Mouse (Mus musculus): ENCODE measurements around the gene Parp16. TPM values are rescaled to one million over a fixed set of nuclear protein-coding genes. Genes with fewer than 3 reads are reported as not detected.
"Not testable (repeated sequence)": the region's sequence is repeated elsewhere in the genome, so short reads cannot be mapped to it uniquely, and the experiment has no call there.

Parp16 gene
- polyA plus RNA-seq, 1 experiment: 3.9 TPM

- not testable (repeated sequence) for DNase-seq (ENCODE audit: extremely low spot score in 1 of 2, low spot score in 1 of 2)
These were observed 12.1 kb downstream of the Parp16 start for GRCm38 (mm10) chr9:65207041-65207815.

- no peak for DNase-seq (ENCODE audit: extremely low spot score in 1 of 2, low spot score in 1 of 2)
These were observed 13.4 kb downstream of the Parp16 start for GRCm38 (mm10) chr9:65208293-65209179.

GRCm38 (mm10) chr9:65211598-65211997, 16.4 kb downstream of the Parp16 start:
- no peak for DNase-seq (ENCODE audit: extremely low spot score in 1 of 2, low spot score in 1 of 2)

DNA sequence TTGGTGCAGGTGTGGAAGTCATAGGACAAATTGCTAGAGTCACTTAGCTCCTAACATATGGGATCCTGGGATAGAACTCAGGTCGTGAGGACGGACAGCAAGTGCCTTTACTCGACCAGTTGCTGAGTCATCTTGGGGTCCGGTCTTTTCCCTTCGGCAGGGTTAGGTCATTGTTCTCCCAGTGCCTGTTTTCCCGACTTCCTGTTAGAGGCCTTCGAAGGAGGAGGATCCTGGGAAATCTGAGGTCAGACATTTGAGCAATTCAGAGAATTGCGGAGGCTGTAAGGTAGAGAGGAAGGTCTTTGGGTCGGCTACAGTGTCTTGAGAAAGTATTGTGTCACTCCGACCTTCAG, 19.2 kb downstream of the Parp16 start:
- DNase-seq (ENCODE audit: extremely low spot score in 1 of 2, low spot score in 1 of 2): no peak

DNA sequence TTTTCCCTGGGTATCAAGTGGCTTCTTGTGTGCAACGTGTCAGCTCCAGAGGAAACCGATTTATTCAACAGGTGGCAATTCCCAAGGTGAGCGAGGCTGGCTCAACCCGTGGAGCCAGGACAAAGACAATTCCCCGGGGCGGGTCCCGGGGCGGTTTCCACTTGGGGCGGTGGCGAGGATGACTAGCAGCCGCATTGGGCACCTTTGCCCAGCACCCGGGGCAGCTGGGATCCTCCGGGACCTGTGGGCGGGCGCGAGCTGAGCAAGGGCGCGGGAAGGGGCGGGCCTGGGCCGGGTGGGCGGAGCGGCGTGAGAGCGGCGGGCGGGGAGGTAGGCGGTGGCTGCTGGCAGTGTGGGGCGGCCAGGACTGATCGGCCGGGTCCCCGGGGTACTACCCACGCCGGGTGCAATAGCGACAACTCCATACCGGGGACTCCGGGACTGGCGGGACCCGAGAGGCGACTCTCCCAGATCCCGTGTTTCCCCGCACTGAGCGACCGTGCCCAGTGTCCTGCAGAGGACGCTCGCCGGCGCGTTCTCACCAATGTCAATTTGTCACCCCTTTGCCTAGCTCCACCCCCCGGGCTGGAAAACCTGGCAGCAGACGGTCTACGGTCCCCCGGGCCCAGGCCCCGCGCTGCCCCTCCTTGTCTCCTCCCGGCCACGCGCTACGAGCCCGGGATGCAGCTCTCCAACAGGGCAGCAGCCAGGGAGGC, 19.8 kb downstream of the Parp16 start:
- peak; percentile 38 to 71 for DNase-seq (ENCODE audit: extremely low spot score in 1 of 2, low spot score in 1 of 2)

DNA sequence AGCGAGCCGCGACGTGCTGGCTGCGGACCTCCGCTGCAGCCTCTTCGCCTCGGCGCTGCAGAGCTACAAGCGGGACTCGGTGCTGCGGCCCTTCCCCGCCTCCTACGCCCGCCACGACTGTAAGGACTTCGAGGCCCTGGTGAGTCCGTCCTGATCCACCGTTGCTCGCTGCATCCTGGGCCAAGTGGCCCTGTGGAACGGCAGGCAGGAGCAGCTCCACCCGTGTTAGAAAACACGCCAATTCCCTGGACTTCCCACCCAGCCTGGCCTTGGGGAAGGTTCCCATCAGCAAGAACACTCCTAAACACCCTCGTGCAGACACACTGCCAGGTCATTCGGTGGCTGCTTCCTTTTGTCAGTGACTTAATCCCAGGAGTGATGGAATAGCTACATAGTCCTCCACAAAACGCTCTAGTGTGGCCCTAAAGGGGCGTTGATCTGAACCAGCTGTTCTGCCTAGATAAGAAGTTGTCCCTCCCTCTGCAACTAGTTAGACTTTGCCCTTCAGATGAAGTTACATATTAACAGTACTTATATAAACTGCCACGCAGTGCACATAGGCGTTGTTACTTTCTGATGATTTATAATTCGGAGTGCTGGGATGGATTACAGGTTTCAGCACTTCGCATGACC, 20.5 kb downstream of the Parp16 start:
- no peak for DNase-seq (ENCODE audit: extremely low spot score in 1 of 2, low spot score in 1 of 2)

- no peak for DNase-seq (ENCODE audit: extremely low spot score in 1 of 2, low spot score in 1 of 2)
These were observed 21.8 kb downstream of the Parp16 start for GRCm38 (mm10) chr9:65216972-65217371.

DNA sequence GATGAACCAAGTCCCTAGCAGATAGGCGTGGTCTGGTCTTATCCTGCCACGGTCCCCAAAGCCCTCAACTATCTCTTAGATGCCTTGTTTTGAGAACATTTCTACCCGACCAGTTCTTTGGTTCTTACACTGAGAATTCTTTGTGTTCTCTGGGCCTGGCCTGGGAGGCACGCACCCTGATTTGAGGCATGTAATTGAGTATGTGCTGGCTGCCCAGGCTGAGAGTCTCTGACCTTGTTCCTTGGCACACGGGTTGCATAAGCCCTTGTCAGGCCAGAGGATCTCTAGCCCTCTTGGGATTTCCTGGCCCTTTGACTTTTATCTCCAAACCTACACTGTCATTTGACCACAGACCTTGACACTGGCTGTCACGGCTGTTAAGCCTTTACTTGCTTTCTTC, 22.5 kb downstream of the Parp16 start:
- DNase-seq (ENCODE audit: extremely low spot score in 1 of 2, low spot score in 1 of 2): no peak

GRCm38 (mm10) chr9:65218916-65219315, 23.8 kb downstream of the Parp16 start:
- no peak for DNase-seq (ENCODE audit: extremely low spot score in 1 of 2, low spot score in 1 of 2)

DNA sequence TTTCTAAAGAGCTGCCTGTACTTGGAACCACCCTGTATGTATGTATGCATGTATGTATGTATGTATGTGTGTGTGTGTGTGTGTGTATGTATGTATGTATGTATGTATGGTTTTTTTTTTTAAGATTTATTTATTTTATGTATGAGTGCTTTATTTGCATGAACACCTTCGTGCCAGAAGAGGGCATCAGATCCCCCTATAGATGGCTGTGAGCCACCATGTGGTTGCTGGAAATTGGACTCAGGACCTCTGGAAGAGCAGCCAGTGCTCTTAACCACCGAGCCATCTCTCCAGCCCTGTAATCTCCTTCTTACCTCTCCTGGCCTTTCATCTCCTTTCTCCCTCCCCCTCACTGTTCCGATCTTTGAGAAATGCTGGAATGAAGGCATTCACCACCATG, 25.2 kb downstream of the Parp16 start:
- DNase-seq (ENCODE audit: extremely low spot score in 1 of 2, low spot score in 1 of 2): not testable (repeated sequence)

DNA sequence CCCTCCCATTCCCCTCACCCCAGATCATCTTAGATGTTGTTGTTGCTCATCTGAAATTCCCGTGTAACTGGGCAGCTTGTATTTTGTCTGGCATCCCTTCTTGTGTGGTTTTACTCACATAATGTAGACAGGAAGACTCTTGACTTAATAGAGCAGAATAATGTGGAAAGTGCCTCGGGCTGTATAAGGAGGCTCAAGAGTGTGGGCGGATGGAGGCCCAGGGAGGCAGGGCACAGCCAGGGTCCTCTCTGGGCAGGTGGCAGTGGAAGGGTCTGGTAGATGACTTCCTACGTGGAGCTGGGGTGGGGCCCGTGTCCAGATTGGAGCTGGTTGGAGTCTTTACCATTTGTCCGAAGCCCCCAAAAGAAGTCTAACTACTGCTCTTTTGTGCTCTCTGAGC, 28.8 kb downstream of the Parp16 start:
- no peak for DNase-seq (ENCODE audit: extremely low spot score in 1 of 2, low spot score in 1 of 2)

DNA sequence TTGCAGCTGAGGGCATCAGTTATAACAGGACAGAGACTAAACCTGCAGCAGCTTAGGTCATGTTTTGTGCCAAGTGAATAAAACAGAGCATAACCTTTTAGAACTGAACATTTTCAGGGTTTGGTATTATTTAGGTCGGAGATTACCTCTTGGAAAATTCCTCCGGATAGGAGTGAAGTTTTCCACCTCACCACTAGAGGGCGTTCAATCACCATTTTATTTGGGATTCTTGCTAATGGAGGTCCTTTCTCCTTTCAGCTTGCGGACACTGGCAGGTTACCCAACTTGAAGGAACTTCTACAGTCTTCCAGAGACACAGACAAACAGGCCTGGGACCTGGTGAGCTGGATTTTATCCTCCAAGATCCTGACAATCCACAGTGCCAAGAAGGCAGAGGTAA, 30.6 kb downstream of the Parp16 start:
- DNase-seq (ENCODE audit: extremely low spot score in 1 of 2, low spot score in 1 of 2): peak in 1 of 2 experiments; percentile 52

DNA sequence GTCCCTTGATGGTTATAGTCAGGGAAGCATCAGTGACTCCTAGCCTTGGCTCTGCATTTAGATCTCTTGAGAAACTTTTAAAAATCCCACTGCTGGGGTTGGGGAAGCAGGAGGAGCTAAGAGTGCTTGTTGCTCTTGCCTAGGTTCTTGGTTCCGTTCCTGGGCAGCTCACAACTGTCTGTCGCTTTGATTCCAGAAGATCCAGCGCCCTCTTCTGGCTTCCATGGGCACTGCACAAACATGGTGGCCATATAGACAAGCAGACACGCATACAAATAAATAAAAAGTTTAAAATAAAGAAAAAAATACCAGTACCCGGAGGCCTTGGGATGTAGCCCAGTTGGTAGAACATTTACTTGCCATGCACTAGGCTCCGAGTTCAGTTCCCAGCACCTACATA, 35.1 kb downstream of the Parp16 start:
- DNase-seq (ENCODE audit: extremely low spot score in 1 of 2, low spot score in 1 of 2): no peak

DNA sequence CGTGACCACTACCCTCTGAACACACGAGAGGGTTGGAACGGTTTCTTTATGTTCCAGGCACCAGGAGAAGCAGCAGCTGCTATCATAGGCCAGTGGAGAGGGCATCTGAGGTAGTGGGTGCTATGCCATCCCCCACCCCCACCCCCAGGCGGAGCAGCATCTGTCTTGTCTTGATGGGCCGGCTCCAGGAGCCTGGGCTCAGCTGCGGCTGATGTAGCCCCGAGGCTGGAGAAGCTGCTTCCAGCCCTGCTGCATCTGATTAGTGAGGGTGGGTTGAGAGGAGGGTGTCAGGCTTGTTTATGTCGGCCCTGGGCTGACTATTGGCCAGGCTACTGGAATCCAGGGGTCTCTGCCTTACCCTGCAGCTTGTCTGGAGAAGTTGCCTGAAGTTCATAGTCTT, 36.1 kb downstream of the Parp16 start:
- no peak for DNase-seq (ENCODE audit: extremely low spot score in 1 of 2, low spot score in 1 of 2)

- DNase-seq (ENCODE audit: extremely low spot score in 1 of 2, low spot score in 1 of 2): no peak
These were observed 38.3 kb downstream of the Parp16 start for GRCm38 (mm10) chr9:65233243-65233985.

DNA sequence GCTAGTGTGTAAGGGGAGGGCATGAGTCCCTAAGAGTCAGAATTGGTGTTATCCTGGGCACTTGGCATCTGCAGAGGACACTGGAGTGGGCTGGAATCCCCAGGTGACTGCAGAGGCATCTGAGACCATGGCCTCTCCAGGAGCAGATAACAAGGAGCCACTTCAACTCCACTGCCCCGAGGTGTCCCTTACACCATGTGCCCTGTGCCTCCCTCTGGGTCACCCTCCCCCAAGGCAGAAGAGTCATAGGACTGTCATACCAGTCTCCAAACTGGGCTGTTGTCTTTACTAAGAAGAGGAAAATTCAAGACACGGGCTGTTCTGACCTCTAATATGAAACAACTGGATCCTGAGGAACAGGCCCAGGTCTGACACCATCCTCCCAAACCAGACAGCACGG, 39.6 kb downstream of the Parp16 start:
- no peak for DNase-seq (ENCODE audit: extremely low spot score in 1 of 2, low spot score in 1 of 2)

DNA sequence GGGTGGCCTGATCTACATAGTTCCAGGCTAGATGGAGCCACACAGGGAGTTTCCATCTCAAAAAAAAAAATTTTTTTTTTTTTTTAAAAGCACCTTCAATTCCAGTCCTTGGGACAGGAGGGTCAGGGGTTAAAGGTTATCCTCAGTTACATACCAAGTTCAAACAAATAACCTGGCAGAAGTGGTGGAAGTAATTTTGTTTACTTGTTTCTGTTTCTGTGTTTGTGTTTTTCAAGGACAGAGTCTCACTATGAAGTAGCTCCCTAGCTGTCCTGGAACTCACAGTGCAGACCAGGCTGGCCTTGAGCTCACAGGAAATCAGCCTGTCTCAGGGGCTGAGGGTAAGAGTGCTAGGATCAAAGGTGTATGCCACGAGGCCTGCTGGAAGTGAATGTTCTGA, 40.4 kb downstream of the Parp16 start:
- DNase-seq (ENCODE audit: extremely low spot score in 1 of 2, low spot score in 1 of 2): no peak

GRCm38 (mm10) chr9:65237616-65238015, 42.5 kb downstream of the Parp16 start:
- no peak for DNase-seq (ENCODE audit: extremely low spot score in 1 of 2, low spot score in 1 of 2)

DNA sequence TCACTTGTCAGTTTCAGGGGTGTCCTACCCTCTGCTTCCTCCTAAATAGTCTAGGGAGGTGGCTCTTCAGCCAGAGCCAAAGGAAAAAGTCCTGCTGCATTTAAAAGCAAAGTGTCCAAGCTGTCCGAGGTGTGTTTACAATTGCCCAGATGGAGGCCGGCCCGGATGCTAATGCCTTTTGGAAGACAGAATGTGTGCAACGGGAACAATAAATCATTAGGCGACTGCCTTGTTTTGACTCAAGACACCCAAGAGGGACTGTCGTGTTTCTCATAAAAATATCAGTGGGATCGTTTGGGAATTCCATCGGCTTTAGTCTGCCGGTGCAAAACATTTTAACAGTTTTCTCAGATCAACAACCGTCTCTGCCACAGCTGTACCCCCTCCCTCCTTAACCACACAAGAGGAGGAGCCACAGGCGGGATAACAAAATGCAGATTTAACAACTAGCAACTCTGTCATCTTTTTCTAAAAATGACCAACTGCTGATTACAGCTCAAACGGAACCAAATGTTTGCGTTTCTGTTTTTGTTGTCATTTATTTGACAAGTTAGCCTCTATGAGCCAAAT, 43.1 kb downstream of the Parp16 start:
- no peak for DNase-seq (ENCODE audit: extremely low spot score in 1 of 2, low spot score in 1 of 2)

DNA sequence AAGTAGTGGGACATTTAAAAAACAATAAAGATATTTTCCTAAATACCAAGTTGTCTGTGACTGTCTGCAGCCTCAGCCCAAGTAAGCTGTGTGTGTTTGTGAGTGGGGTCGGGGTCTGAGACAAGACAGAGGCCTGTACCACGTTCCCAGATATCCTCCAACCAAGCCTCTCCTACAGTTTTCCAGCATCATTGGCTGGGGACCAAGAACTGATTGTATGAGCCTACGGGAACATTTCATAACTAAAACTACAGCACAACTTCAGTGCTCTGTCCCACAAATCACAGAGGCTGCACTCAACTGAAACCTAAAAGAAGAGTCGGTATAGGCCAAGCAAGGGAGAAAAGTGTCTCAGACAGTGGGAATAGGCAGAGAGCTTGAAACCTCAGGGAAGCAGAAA, 44.0 kb downstream of the Parp16 start:
- DNase-seq (ENCODE audit: extremely low spot score in 1 of 2, low spot score in 1 of 2): no peak
